Mouse (Mus musculus): ENCODE data around the gene Lamp1.

DNA sequence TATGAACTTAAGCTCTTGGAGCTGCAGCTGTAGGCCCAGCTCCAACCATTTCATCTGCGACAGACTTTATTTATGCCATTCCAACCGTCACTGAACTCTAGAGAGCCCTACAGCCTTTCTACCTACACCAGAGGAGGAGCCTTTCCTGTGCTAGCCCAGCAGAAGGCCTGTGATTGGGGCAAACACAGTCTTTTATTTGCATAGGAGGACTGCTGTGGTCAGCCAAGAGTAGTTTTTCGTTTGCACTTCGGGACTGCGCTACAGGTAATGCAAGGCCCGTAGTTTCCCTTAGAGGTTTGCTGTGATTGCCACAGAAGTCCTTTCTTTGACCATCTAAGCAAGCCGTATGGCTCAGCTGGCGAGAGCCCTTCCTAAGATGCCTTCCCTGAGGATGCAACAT lies 57.4 kb downstream of the Lamp1 start:
- TF ChIP-seq CTCF (IDR thresholded peaks at IDR 0.05; ENCODE audit: borderline replicate concordance, insufficient read depth, low read length) (no peak), POLR2A (IDR thresholded peaks at IDR 0.05; ENCODE audit: low read depth, low read length) (no peak)
